Mouse (Mus musculus) liver, postnatal 0 days (tissue): Measurements from ENCODE around the gene Cbl. TPM values are rescaled to one million over a fixed set of nuclear protein-coding genes. Genes with fewer than 3 reads are reported as not detected.

ENCODE experiments used
- ATAC-seq: fragments of 200-750 bp; cut with Nextera tagmentation; 2 replicates; pipeline ENCODE4 v1.8.0; 2017; ENCODE audit warnings: mild to moderate bottlenecking, moderate library complexity
- DNase-seq: peaks from one replicate; pipeline ENCODE4 v3.0.0-alpha.2; 2016
- H3K27ac ChIP-seq: fragments of 300-500 bp; sonication (generic); 2 replicates; pipeline ENCODE4 v1.5.1; 2014; ENCODE audit warnings: antibody characterized with exemption, moderate library complexity, mild to moderate bottlenecking, low read depth
- H3K27me3 ChIP-seq: fragments of 300-500 bp; sonication (generic); 2 replicates; pipeline ENCODE4 v1.6.1; 2014; ENCODE audit warnings: low read length, control low read depth, mixed read lengths; ENCODE audit not compliant: insufficient read depth
- H3K36me3 ChIP-seq: fragments of 300-500 bp; sonication (generic); replicated peaks from 2 replicates; pipeline ENCODE4 v1.6.1; 2014; ENCODE audit warnings: mild to moderate bottlenecking, control low read depth, low read length, moderate library complexity, mixed read lengths; ENCODE audit not compliant: insufficient read depth
- H3K4me1 ChIP-seq: fragments of 300-500 bp; sonication (generic); 2 replicates; pipeline ENCODE4 v1.6.1; 2014; ENCODE audit warnings: antibody characterized with exemption, mild to moderate bottlenecking, control low read depth; ENCODE audit not compliant: insufficient read depth
- H3K4me2 ChIP-seq: fragments of 300-500 bp; sonication (generic); 2 replicates; pipeline ENCODE4 v1.6.1; 2014; ENCODE audit warnings: low read depth, mild to moderate bottlenecking, low read length, moderate library complexity, mixed read lengths
- H3K4me3 ChIP-seq: fragments of 300-500 bp; sonication (generic); 2 replicates; pipeline ENCODE4 v1.5.1; 2014; ENCODE audit warnings: low read depth, low read length
- H3K9ac ChIP-seq: fragments of 300-500 bp; sonication (generic); replicated peaks from 2 replicates; pipeline ENCODE4 v1.6.1; 2014; ENCODE audit warnings: mild to moderate bottlenecking, moderate library complexity
- H3K9me3 ChIP-seq: fragments of 300-500 bp; sonication (generic); 2 replicates; pipeline ENCODE4 v1.6.1; 2016; ENCODE audit warnings: mild to moderate bottlenecking, control low read depth, low read length, mixed read lengths
- CTCF ChIP-seq: sonication (generic); IDR thresholded peaks from 2 replicates; pipeline ENCODE4 v1.5.1; 2016; ENCODE audit warnings: antibody characterized with exemption, low read depth
- EP300 ChIP-seq: IDR thresholded peaks from 2 replicates; pipeline ENCODE4 v1.6.1; 2016; ENCODE audit warnings: antibody characterized with exemption, low read depth, mild to moderate bottlenecking
- WGBS: fragments of 180-500 bp; shearing (Covaris S2); extraction: QIAGEN DNeasy Blood & Tissue Kit; methylation state at CpG from one replicate; pipeline ENCODE4 v1.1.7; 2014; ENCODE audit not compliant: insufficient replicate concordance; 5-methylcytosine and 5-hydroxymethylcytosine counted together
- polyA plus RNA-seq: library from polyadenylated mRNA; unstranded; fragments of >200 nt; fragmentation: Nextera tagmentation; extraction: Ambion mirVana; gene quantifications from 2 replicates; pipeline ENCODE4 v1.2.1, GENCODE M21; 2015

Gene Cbl
- polyA plus RNA-seq, 1 experiment from 2014 or later, result 4.0 TPM

DNA sequence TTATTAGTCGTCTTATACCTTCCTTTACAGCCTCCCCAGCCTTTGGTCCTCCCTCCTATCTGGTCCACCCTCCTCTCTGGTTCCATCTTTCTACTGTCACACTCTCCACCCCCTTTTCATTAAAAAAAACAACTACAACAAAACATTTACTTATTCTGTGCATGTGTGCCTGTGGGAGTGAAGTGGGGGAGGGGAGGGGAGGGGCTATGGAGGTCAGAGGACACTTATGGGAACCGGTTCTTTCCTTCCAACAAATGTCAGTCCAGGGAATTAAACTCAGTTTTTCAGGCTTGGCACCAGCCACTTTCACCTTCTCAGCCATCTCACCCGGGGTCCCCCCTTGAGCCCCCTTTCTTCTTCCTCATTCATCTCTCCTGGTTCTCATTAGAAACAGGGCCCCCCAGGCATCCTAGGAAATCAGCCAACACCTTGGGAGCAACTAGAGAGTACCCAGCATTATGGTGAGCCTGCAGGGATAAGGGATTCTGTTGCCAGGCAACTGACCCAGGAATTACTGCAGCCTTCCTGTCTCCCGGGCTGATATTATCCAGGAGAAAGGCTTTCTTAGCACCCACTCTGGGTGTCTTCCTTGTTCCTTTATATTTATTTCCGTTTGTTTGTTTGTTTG, 20.8 kb upstream of the Cbl start:
- DNase-seq (no peak), ATAC-seq (no peak)
- no peaks in the 10 kb centered on the region for H3K27me3 ChIP-seq
- no peak overlapping the region for H3K9ac ChIP-seq
- WGBS, result 48% methylated on average over 5 of the region's 5 CpGs
- H3K27ac ChIP-seq, result no peak overlapping the region
- no peak overlapping the region for H3K4me2 ChIP-seq
- no peaks in the 10 kb centered on the region for H3K9me3 ChIP-seq
- 0 out of 2 replicates have a peak, but pooled peaks cover 6% of the 10 kb centered on the region for H3K36me3 ChIP-seq
- peaks cover 16% of the 10 kb centered on the region for H3K4me1 ChIP-seq
- TF ChIP-seq CTCF (no peak), EP300 (no peak)
- no peak overlapping the region for H3K4me3 ChIP-seq

DNA sequence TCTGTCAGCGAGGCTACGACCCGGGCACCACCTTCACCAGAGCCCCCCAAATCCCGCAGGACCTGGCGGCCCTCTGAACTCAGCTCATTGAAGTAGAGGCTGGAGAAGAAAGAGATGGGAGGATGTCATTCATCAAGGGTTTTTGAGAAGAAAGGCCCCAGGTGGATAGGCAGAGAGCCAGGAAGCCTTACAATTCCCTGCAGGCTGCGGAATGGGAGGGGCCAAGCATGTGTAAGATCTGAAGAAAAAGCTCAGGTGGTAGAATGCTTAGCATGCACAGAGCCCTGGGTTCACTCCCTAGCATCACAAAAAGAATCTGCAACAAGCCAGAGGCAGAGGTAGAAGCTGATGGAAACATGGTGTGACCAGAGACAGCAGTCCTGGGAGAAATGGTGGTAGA, 19.6 kb upstream of the Cbl start:
- 88% methylated on average over 6 of the region's 6 CpGs for WGBS
- ATAC-seq (no peak), DNase-seq (no peak)
- no peaks in the 10 kb centered on the region for H3K27me3 ChIP-seq
- TF ChIP-seq CTCF (no peak), EP300 (no peak)
- H3K4me2 ChIP-seq, result no peak overlapping the region
- no peak overlapping the region for H3K9ac ChIP-seq
- H3K4me1 ChIP-seq, result peaks cover 10% of the 10 kb centered on the region
- no peaks in the 10 kb centered on the region for H3K9me3 ChIP-seq
- no peak overlapping the region for H3K27ac ChIP-seq
- no peak overlapping the region for H3K4me3 ChIP-seq
- 0 out of 2 replicates have a peak, but pooled peaks cover 6% of the 10 kb centered on the region for H3K36me3 ChIP-seq

DNA sequence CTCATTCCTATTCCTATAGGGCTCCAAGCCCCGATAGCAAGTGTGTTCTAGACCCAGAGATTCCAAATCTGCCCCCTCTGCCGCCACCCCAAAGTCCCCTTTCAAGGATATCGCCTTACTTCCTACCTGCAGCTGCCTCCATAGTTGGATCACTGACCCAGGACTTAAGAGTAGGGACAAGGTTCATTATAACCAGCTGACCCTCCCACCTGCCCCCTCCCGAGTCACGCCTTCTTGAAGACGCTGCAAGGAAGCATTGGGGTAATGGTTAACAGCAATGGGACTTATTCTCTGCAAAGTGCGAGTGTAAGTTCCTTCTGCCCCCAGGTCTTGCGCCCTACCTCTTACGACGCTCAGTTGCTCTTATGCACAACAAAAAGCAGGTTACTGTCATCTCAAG, 17.5 kb upstream of the Cbl start, which contains the start of gene Pdzd3:
Gene Pdzd3 (minus strand): TSS at position 158 of the 400 bp plus-strand sequence.
- H3K27ac ChIP-seq, result no peak within 1 kb of the TSS
- no peaks in the 10 kb centered on the region for H3K9me3 ChIP-seq
- ATAC-seq (no peak), DNase-seq (no peak)
- no peak within 1 kb of the TSS; the same call in 1 of the 2 replicates for H3K9ac ChIP-seq
- no peak within 1 kb of the TSS for H3K4me3 ChIP-seq
- H3K4me2 ChIP-seq, result no peak within 1 kb of the TSS
- 0 out of 2 replicates have a peak, but pooled peaks cover 6% of the 10 kb centered on the region for H3K36me3 ChIP-seq
- TF ChIP-seq CTCF (no peak), EP300 (no peak)
- WGBS, result 76% methylated on average over 10 of the region's 10 CpGs
- H3K27me3 ChIP-seq, result no peaks in the 10 kb centered on the region
- peaks cover 5% of the 10 kb centered on the region for H3K4me1 ChIP-seq

DNA sequence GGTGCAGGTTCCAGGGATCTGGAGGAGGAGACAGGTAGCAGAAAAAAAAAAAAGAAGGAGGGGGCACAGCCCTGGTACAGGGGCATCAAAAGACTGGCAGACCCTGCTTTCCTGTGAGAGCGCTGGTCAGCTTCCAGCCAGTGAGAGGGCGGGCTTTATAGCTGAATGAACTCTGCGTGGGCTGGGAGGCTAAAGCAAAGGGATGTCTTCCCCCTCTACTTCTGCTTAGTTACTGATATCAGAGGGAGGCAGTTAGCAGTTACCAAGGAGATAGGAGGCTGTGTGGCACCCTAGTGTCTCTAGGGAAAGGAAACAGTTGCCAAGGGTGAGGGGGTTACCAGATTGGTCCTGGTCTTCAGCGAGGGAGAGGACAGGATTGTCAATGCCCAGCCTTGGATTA, 16.6 kb upstream of the Cbl start:
- no peak overlapping the region for H3K27ac ChIP-seq
- no peaks in the 10 kb centered on the region for H3K27me3 ChIP-seq
- 0 out of 2 replicates have a peak, but pooled peaks cover 6% of the 10 kb centered on the region for H3K36me3 ChIP-seq
- TF ChIP-seq CTCF (no peak), EP300 (no peak)
- 44% methylated on average over 4 of the region's 4 CpGs for WGBS
- H3K9me3 ChIP-seq, result no peaks in the 10 kb centered on the region
- no peak overlapping the region for H3K4me3 ChIP-seq
- peaks cover 3% of the 10 kb centered on the region for H3K4me1 ChIP-seq
- H3K9ac ChIP-seq, result no peak overlapping the region; the same call in 1 of the 2 replicates
- H3K4me2 ChIP-seq, result no peak overlapping the region
- no peak for ATAC-seq
- DNase-seq, result no peak

DNA sequence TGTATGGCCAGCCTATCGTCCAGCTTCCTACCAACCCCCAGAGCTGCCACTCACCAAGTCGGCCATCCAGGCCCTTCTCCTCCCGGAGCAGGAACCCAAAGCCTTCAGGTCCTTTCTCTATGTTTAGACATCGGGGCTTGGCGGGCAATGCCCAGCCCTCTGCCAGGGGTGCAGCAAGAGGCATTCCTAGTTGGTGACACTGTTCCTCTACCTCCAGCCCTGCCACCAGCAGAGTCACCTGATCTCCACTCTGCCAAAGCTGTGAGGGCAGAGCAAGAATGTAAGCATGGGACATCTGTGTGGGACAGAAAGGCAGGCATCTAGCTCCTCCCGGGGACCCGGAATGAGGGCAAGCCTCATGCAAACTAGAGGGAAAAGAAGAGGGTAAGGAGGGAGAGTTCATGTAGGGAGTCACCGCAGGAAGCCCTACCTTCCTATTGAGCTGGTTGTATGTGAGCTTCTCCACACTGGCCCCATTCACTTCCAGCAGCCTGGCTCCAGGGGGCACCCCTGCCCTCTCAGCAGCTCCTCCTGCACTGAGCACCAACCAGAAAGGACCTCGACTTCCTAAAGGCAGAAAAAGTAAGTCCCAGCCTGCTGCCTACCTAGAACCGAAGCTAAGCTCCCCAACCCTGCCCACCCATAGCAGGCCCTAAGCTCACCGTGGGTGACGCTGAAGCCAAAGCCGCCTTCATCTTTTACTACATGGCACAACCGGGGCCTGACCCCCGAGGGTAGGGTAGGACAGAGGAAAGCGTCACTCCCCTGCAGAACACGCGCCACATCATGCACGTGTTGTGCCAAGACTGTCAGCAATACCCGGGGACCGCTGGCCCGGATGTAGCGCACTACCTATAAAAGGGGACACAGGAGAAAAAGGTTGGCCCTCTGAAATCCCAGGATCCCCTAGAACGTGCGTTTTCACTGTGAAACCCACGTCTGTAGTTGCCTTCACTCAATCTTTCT, 15.6 kb upstream of the Cbl start:
- peak; percentile 83 for TF ChIP-seq CTCF
- no peak for TF ChIP-seq EP300
- no peak overlapping the region for H3K9ac ChIP-seq
- no peaks in the 10 kb centered on the region for H3K9me3 ChIP-seq
- 48% methylated on average over 26 of the region's 26 CpGs for WGBS
- H3K4me2 ChIP-seq, result no peak overlapping the region
- H3K27me3 ChIP-seq, result no peaks in the 10 kb centered on the region
- no peak overlapping the region for H3K4me3 ChIP-seq
- H3K27ac ChIP-seq, result no peak overlapping the region
- H3K4me1 ChIP-seq, result peaks cover 3% of the 10 kb centered on the region
- peak; percentile 82 for ATAC-seq
- H3K36me3 ChIP-seq, result 0 out of 2 replicates have a peak, but pooled peaks cover 6% of the 10 kb centered on the region
- DNase-seq, result peak; percentile 71

DNA sequence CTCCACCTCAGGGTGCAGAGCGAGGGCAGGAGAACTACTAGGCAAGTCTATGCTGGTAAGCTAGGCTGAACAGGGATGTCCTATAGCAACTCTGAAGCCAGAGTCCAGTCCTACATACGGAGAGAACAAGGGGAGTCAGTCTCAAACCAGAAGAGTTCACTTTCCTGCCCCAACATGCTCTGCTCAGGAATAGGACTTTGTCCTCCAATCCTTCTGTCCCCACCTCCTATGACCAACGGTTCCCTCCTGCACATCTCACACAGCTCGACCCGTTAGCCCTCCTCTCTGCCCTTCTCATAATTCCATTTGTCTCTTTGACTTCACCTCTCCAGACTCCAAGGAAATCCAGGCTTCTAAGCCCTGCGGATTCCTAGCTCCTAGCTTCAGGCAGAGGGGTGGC, 14.1 kb upstream of the Cbl start:
- H3K36me3 ChIP-seq, result 0 out of 2 replicates have a peak, but pooled peaks cover 2% of the 10 kb centered on the region
- H3K4me2 ChIP-seq, result no peak overlapping the region
- no peak overlapping the region for H3K27ac ChIP-seq
- H3K4me1 ChIP-seq, result peaks cover 3% of the 10 kb centered on the region
- TF ChIP-seq CTCF, result no peak
- TF ChIP-seq EP300, result no peak
- ATAC-seq (no peak), DNase-seq (no peak)
- no peak overlapping the region for H3K4me3 ChIP-seq
- H3K9me3 ChIP-seq, result no peaks in the 10 kb centered on the region
- H3K27me3 ChIP-seq, result no peaks in the 10 kb centered on the region
- no peak overlapping the region for H3K9ac ChIP-seq
- WGBS, result 56% methylated on average over 6 of the region's 6 CpGs
